Mouse (Mus musculus): ENCODE results near the gene 4930519G04Rik. TPM values are rescaled to one million over a fixed set of nuclear protein-coding genes. Genes with fewer than 3 reads are reported as not detected.
"Not testable (repeated sequence)": the region's sequence is repeated elsewhere in the genome, so short reads cannot be mapped to it uniquely, and the experiment has no call there.

Gene 4930519G04Rik
- polyA plus RNA-seq, 1 experiment from 2014 or later, result not detected

DNA sequence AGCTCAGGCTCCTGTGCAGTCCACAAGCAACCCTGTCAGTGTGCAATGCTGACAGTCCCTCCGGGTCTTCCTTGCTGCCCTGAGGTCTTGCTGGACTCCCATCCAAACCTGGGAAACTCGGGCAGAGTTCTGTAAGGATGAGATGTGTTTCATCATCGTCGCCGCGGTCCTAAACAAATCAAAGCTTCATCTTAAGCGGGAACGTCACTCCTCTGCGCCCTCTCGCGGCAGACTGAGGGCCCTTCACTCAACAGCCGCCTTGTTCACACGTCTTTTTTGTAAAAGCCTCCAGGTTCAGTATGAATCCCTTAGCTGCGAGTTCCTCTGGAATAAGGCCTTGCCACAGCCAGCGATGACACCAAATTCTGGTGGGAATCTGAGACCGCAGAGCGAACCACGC lies 5.8 kb downstream of the 4930519G04Rik start:
- H3K27ac ChIP-seq, result 0 out of 2 replicates have a peak overlapping the region, but pooled peaks have one; percentile 26
- ATAC-seq (ENCODE audit: low FRiP score), result peak; percentile 40; the same call in 1 of the 2 replicates
- WGBS, result 6% methylated on average over 18 of the region's 18 CpGs

DNA sequence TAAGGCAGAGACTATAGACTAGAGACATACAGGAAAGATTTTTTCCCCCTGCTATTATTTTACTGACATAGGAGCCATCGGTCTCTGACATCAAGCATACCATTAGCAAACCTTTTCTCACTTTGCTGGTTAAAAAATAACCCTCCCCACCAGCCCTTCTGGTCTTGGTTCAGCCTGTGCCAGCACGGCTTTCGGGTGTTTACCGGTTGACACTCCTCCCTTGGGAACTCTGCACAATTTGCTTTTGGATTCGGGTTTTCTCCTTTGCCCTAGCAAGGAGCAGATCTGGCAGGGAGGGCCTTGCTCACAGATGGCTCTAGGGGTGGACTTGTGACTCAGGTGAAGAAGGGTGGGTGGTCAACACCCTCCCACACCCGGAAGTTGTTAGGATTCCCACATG lies 8.3 kb downstream of the 4930519G04Rik start:
- H3K4me2 ChIP-seq (replicated peaks), result no peak overlapping the region
- no peak overlapping the region for H3K9ac ChIP-seq
- no peak for DNase-seq (ENCODE audit: low spot score)
- H3K36me3 ChIP-seq (replicated peaks; ENCODE audit: control insufficient read depth, insufficient read depth), result no peaks in the 10 kb centered on the region
- H3K27ac ChIP-seq, result no peak overlapping the region
- no peaks in the 10 kb centered on the region for H3K27me3 ChIP-seq (ENCODE audit: control insufficient read depth, insufficient read depth, low read length)
- no peaks in the 10 kb centered on the region for H3K9me3 ChIP-seq (ENCODE audit: control insufficient read depth, low read length)
- 71% methylated on average over 6 of the region's 6 CpGs for WGBS
- ATAC-seq (ENCODE audit: low FRiP score), result no peak
- H3K4me1 ChIP-seq (replicated peaks; ENCODE audit: control insufficient read depth, insufficient read depth, low read length), result no peaks in the 10 kb centered on the region
- H3K4me3 ChIP-seq (replicated peaks; ENCODE audit: low read length), result no peak overlapping the region

More for the DNA sequence above, 5.8 kb downstream of the 4930519G04Rik start:
- Histone ChIP-seq H3K9me3 (ENCODE audit: control insufficient read depth, low read length) (no peaks in the 10 kb centered on the region), H3K36me3 (replicated peaks; ENCODE audit: control insufficient read depth, insufficient read depth) (no peaks in the 10 kb centered on the region), H3K9ac (peak overlapping the region; percentile 56), H3K4me1 (replicated peaks; ENCODE audit: control insufficient read depth, insufficient read depth, low read length) (no peaks in the 10 kb centered on the region), H3K4me2 (replicated peaks) (peak overlapping the region; percentile 58), H3K27me3 (ENCODE audit: control insufficient read depth, insufficient read depth, low read length) (no peaks in the 10 kb centered on the region), H3K4me3 (replicated peaks; ENCODE audit: low read length) (peak overlapping the region; percentile 23)
- peak; percentile 90 for DNase-seq (ENCODE audit: low spot score)

DNA sequence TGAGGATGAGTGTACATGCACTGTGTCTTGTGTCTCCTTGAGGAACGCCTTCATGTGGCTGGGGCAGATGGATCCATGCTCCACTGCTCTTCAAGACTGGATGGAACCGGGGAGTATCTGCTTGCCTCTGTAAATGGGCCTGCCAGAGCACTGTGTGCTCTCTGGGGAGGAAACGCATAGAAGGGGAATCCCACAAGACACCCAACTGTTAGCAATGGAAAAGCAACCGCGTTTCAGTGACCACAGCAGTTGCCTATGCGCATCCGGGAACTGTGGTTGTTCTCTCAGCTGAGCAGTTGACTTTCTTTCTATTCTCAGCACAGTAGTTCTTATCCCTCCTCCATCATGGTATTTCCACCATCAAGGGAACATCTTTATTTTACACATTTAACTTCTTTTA lies 11.3 kb downstream of the 4930519G04Rik start:
- WGBS, result 77% methylated on average over 7 of the region's 7 CpGs
- Histone ChIP-seq H3K27ac (no peak overlapping the region), H3K9ac (no peak overlapping the region), H3K4me2 (replicated peaks) (no peak overlapping the region), H3K27me3 (ENCODE audit: control insufficient read depth, insufficient read depth, low read length) (no peaks in the 10 kb centered on the region), H3K4me3 (replicated peaks; ENCODE audit: low read length) (no peak overlapping the region), H3K36me3 (replicated peaks; ENCODE audit: control insufficient read depth, insufficient read depth) (no peaks in the 10 kb centered on the region), H3K4me1 (replicated peaks; ENCODE audit: control insufficient read depth, insufficient read depth, low read length) (no peaks in the 10 kb centered on the region), H3K9me3 (ENCODE audit: control insufficient read depth, low read length) (peaks cover 14% of the 10 kb centered on the region)
- no peak for DNase-seq (ENCODE audit: low spot score)
- ATAC-seq (ENCODE audit: low FRiP score), result no peak

DNA sequence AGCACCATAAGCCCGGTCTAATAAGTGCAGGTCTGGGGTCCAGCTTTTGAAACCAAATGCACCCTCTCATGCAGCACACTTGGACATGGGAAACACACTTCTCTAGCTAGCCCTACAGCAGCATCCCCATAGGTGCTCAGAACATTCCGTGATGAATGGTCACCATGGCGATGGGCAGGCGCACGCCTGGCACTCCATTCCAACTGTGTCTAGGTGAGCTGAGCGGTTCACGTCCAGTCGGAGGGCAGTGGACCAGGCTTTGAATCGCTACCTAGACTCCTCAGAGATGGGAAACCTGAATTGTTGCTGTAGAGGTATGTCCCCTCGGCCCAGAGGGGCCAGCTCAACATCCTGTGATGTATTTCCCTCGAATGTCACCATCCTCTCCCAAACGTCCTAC lies 11.8 kb downstream of the 4930519G04Rik start:
- no peak for DNase-seq (ENCODE audit: low spot score)
- no peaks in the 10 kb centered on the region for H3K4me1 ChIP-seq (replicated peaks; ENCODE audit: control insufficient read depth, insufficient read depth, low read length)
- WGBS, result 82% methylated on average over 12 of the region's 12 CpGs
- H3K4me2 ChIP-seq (replicated peaks), result no peak overlapping the region
- H3K27me3 ChIP-seq (ENCODE audit: control insufficient read depth, insufficient read depth, low read length), result no peaks in the 10 kb centered on the region
- no peaks in the 10 kb centered on the region for H3K36me3 ChIP-seq (replicated peaks; ENCODE audit: control insufficient read depth, insufficient read depth)
- no peak for ATAC-seq (ENCODE audit: low FRiP score)
- H3K4me3 ChIP-seq (replicated peaks; ENCODE audit: low read length), result no peak overlapping the region
- peaks cover 14% of the 10 kb centered on the region for H3K9me3 ChIP-seq (ENCODE audit: control insufficient read depth, low read length)
- H3K27ac ChIP-seq, result no peak overlapping the region
- no peak overlapping the region for H3K9ac ChIP-seq

DNA sequence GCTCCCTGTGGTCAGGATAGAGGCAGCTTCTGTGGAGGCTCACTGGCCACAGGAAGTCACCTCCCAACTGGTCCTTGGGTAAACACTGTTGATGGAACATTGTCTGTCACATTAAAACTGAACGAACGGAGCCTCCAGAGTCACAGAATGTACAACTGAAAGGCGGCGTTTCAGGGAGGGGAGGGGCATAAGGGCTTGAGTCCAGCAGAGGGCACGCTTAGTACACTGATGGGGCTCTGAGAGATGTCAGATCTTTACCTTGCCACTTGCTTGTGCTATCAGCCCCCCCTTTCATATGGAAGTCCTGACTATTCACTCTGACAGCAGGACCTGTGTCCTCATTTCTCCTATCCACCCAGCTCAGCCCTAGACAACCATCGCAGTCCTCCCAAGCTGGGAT lies 22.4 kb downstream of the 4930519G04Rik start:
- 49% methylated on average over 6 of the region's 6 CpGs for WGBS
- H3K4me1 ChIP-seq (replicated peaks; ENCODE audit: control insufficient read depth, insufficient read depth, low read length), result no peaks in the 10 kb centered on the region
- DNase-seq (ENCODE audit: low spot score) (no peak), ATAC-seq (ENCODE audit: low FRiP score) (no peak)
- H3K9me3 ChIP-seq (ENCODE audit: control insufficient read depth, low read length), result no peaks in the 10 kb centered on the region
- no peak overlapping the region for H3K4me3 ChIP-seq (replicated peaks; ENCODE audit: low read length)
- H3K9ac ChIP-seq, result no peak overlapping the region
- H3K27me3 ChIP-seq (ENCODE audit: control insufficient read depth, insufficient read depth, low read length), result no peaks in the 10 kb centered on the region
- H3K36me3 ChIP-seq (replicated peaks; ENCODE audit: control insufficient read depth, insufficient read depth), result no peaks in the 10 kb centered on the region
- no peak overlapping the region for H3K27ac ChIP-seq
- no peak overlapping the region for H3K4me2 ChIP-seq (replicated peaks)

DNA sequence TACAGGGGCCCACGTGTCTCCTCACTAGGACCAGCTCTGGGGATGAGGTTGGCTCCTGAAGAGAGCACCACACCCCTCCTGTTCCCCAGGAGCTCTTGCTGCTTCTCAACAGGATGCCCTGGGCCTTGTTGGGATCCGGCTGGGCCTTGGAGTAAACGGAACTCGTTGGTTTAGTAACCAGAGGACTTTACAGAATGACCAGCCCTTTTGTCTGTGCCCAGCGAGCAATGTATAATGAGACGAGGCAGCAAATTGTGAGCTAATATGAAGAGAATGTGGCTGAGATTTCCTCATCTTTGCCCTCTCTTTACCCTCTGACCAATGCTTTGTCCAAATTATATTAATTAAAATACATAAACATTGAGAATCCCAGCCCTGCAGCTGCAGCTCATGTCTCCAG lies 22.9 kb downstream of the 4930519G04Rik start:
- Histone ChIP-seq H3K36me3 (replicated peaks; ENCODE audit: control insufficient read depth, insufficient read depth) (no peaks in the 10 kb centered on the region), H3K4me2 (replicated peaks) (no peak overlapping the region), H3K9me3 (ENCODE audit: control insufficient read depth, low read length) (no peaks in the 10 kb centered on the region), H3K9ac (no peak overlapping the region), H3K27me3 (ENCODE audit: control insufficient read depth, insufficient read depth, low read length) (no peaks in the 10 kb centered on the region), H3K4me1 (replicated peaks; ENCODE audit: control insufficient read depth, insufficient read depth, low read length) (no peaks in the 10 kb centered on the region), H3K4me3 (replicated peaks; ENCODE audit: low read length) (no peak overlapping the region), H3K27ac (no peak overlapping the region)
- ATAC-seq (ENCODE audit: low FRiP score), result no peak
- WGBS, result 22% methylated on average over 6 of the region's 6 CpGs
- DNase-seq (ENCODE audit: low spot score), result no peak

DNA sequence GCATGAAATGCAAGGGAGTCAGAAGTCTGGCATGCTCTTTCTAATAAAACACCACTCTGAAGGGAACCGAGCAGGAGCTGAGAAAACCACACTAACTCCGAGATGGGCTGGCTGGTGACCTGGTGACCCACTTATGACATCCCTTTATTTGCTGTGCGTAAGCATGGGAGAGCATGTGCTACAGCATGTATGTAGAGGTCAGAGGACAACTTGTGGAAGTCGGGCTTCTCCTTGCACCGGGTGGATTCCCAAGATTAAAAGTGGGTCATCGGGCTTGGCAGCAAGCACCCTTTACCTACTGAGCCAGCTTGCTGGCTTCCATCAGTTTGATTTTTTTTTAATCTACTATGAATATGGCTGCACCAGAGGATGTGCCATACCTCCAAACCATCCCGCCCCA lies 24.0 kb downstream of the 4930519G04Rik start:
- H3K9me3 ChIP-seq (ENCODE audit: control insufficient read depth, low read length), result no peaks in the 10 kb centered on the region
- 65% methylated on average over 7 of the region's 7 CpGs for WGBS
- DNase-seq (ENCODE audit: low spot score), result no peak
- H3K36me3 ChIP-seq (replicated peaks; ENCODE audit: control insufficient read depth, insufficient read depth), result no peaks in the 10 kb centered on the region
- no peak overlapping the region for H3K9ac ChIP-seq
- ATAC-seq (ENCODE audit: low FRiP score), result no peak
- H3K27me3 ChIP-seq (ENCODE audit: control insufficient read depth, insufficient read depth, low read length), result no peaks in the 10 kb centered on the region
- no peak overlapping the region for H3K27ac ChIP-seq
- no peaks in the 10 kb centered on the region for H3K4me1 ChIP-seq (replicated peaks; ENCODE audit: control insufficient read depth, insufficient read depth, low read length)
- H3K4me3 ChIP-seq (replicated peaks; ENCODE audit: low read length), result no peak overlapping the region
- no peak overlapping the region for H3K4me2 ChIP-seq (replicated peaks)

DNA sequence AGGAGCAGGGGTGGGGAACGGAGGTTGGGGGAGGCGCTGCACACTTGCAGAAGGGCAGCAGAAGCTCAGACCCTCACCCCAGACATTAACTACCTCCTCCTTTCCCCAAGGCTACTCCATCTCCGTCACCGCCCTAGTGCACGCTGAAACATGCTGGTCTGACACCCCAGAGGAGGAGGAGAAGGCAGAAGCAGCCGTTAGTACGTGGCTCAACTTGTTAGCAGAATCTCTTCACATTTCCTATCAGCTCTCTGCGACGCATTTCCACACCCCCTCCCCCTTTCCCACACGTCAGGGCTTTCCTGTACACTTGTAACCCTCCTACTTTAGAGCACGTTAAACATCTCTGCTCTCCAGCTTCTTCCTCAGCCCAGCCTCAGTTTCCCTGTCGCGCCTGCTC lies 25.9 kb downstream of the 4930519G04Rik start:
- no peak for DNase-seq (ENCODE audit: low spot score)
- Histone ChIP-seq H3K4me3 (replicated peaks; ENCODE audit: low read length) (no peak overlapping the region), H3K4me2 (replicated peaks) (no peak overlapping the region), H3K4me1 (replicated peaks; ENCODE audit: control insufficient read depth, insufficient read depth, low read length) (no peaks in the 10 kb centered on the region), H3K9ac (no peak overlapping the region), H3K36me3 (replicated peaks; ENCODE audit: control insufficient read depth, insufficient read depth) (no peaks in the 10 kb centered on the region), H3K27me3 (ENCODE audit: control insufficient read depth, insufficient read depth, low read length) (no peaks in the 10 kb centered on the region), H3K27ac (no peak overlapping the region), H3K9me3 (ENCODE audit: control insufficient read depth, low read length) (no peaks in the 10 kb centered on the region)
- 69% methylated on average over 13 of the region's 13 CpGs for WGBS
- no peak for ATAC-seq (ENCODE audit: low FRiP score)

DNA sequence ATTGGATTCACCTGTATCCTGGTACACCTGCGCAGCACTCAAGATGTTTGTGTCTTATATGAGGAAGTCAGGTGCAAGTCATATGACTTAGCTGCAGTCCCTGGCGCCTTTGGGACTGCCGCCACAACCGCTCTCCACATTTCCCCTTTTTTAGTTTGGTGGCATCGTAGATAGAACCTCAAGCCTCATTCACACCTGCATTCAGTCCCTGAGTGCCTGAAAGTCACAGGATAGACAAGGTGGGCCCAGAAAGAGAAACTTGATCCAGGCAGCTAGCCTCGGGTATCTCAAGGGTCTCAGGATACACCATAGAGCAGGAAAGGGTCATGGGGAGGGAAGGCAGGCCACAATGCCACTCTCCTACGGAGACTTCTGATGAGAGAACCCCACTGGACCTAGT lies 28.9 kb downstream of the 4930519G04Rik start:
- DNase-seq (ENCODE audit: low spot score); H3K4me2 ChIP-seq (replicated peaks); H3K27ac ChIP-seq; H3K36me3 ChIP-seq (replicated peaks; ENCODE audit: control insufficient read depth, insufficient read depth); H3K27me3 ChIP-seq (ENCODE audit: control insufficient read depth, insufficient read depth, low read length); ATAC-seq (ENCODE audit: low FRiP score); H3K4me1 ChIP-seq (replicated peaks; ENCODE audit: control insufficient read depth, insufficient read depth, low read length); H3K4me3 ChIP-seq (replicated peaks; ENCODE audit: low read length); H3K9ac ChIP-seq; H3K9me3 ChIP-seq (ENCODE audit: control insufficient read depth, low read length): not testable (repeated sequence)
- 88% methylated on average over 6 of the region's 7 CpGs for WGBS

DNA sequence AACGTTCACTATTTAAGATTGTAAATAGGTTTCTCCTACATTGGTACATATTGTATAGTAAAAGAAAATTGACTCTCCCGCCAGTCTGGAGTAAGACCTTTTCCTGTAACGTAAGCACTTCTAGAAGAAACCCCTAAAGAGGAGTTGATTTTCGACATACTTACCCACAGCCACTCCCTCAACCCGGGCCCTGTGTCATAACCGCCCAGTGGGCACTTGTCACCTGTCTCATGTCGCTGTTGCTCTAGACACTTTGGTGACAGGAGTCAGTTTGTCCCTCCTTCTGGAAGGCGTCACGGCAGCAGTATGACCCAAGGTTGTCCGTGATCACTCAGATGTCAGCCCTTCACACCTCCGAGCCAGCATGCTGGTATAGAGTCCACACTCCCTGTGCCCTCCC lies 29.6 kb downstream of the 4930519G04Rik start:
- H3K4me1 ChIP-seq (replicated peaks; ENCODE audit: control insufficient read depth, insufficient read depth, low read length), result no peaks in the 10 kb centered on the region
- ATAC-seq (ENCODE audit: low FRiP score) (no peak), DNase-seq (ENCODE audit: low spot score) (no peak)
- H3K27ac ChIP-seq, result no peak overlapping the region
- H3K4me2 ChIP-seq (replicated peaks), result no peak overlapping the region
- no peak overlapping the region for H3K4me3 ChIP-seq (replicated peaks; ENCODE audit: low read length)
- WGBS, result 94% methylated on average over 11 of the region's 11 CpGs
- no peaks in the 10 kb centered on the region for H3K9me3 ChIP-seq (ENCODE audit: control insufficient read depth, low read length)
- H3K9ac ChIP-seq, result no peak overlapping the region
- no peaks in the 10 kb centered on the region for H3K27me3 ChIP-seq (ENCODE audit: control insufficient read depth, insufficient read depth, low read length)
- H3K36me3 ChIP-seq (replicated peaks; ENCODE audit: control insufficient read depth, insufficient read depth), result no peaks in the 10 kb centered on the region

Data from hindbrain, embryonic 14.5 days (tissue).